Mouse (Mus musculus) ovary, adult 10 weeks (tissue): Measurements from ENCODE around the gene Rngtt. TPM values are rescaled to one million over a fixed set of nuclear protein-coding genes. Genes with fewer than 3 reads are reported as not detected.

Experiments
- polyA plus RNA-seq: library from polyadenylated mRNA; stranded (reverse); fragments of 350-450 nt; fragmentation: Illumina TruSeq; extraction: RNeasy Lipid Tissue Mini Kit (QIAGEN cat#74804); gene quantifications from one replicate; pipeline ENCODE4 v1.2.3, GENCODE M21; 2014

The Rngtt gene
- 69.8 TPM for polyA plus RNA-seq

GRCm38 (mm10) chr4:33309764-33310757 is at the start of gene Rngtt:
Gene Rngtt (plus strand): TSS chr4:33310311.

GRCm38 (mm10) chr4:33290002-33290401 is 20.1 kb upstream of the Rngtt start, which contains the start of gene Pnrc1:
Gene Pnrc1 (minus strand): TSS chr4:33290163.

Other genes starting within 250 kb of the Rngtt start
- not detected for gene Gabrr2, start 247.3 kb upstream of the Rngtt start, polyA plus RNA-seq
- not detected for gene Gabrr1, start 177.8 kb upstream of the Rngtt start, polyA plus RNA-seq
- 8.0 TPM for gene Pm20d2, start 120.6 kb upstream of the Rngtt start, polyA plus RNA-seq
- gene Srsf12, start 101.3 kb upstream of the Rngtt start, polyA plus RNA-seq: 3.2 TPM
- gene Pnrc1, start 20.1 kb upstream of the Rngtt start, polyA plus RNA-seq: 395 TPM